Mouse (Mus musculus) stomach, postnatal 0 days (tissue): ENCODE results near the gene Ntm. TPM values are rescaled to one million over a fixed set of nuclear protein-coding genes. Genes with fewer than 3 reads are reported as not detected.

Experiments used
- ATAC-seq: fragments of 200-750 bp; cut with Nextera tagmentation; 2 replicates; pipeline ENCODE4 v1.8.0; 2017; ENCODE audit not compliant: low FRiP score, low TSS enrichment
- DNase-seq: peaks from one replicate; pipeline ENCODE4 v3.0.0-alpha.2; 2016; ENCODE audit warnings: low spot score
- H3K27ac ChIP-seq: fragments of 300-500 bp; sonication (generic); replicated peaks from 2 replicates; pipeline ENCODE4 v1.5.1; 2014; ENCODE audit warnings: mild to moderate bottlenecking, control low read depth
- H3K27me3 ChIP-seq: fragments of 300-500 bp; sonication (generic); 2 replicates; pipeline ENCODE4 v1.6.1; 2014; ENCODE audit warnings: low read length; ENCODE audit not compliant: control insufficient read depth, insufficient read depth
- H3K36me3 ChIP-seq: fragments of 300-500 bp; sonication (generic); 2 replicates; pipeline ENCODE4 v1.6.1; 2014; ENCODE audit warnings: low read length, mixed read lengths; ENCODE audit not compliant: control insufficient read depth, insufficient read depth
- H3K4me1 ChIP-seq: fragments of 300-500 bp; sonication (generic); replicated peaks from 2 replicates; pipeline ENCODE4 v1.6.1; 2014; ENCODE audit warnings: antibody characterized with exemption; ENCODE audit not compliant: control insufficient read depth, insufficient read depth
- H3K4me2 ChIP-seq: fragments of 300-500 bp; sonication (generic); replicated peaks from 2 replicates; pipeline ENCODE4 v1.6.1; 2014; ENCODE audit warnings: low read depth, mild to moderate bottlenecking, control low read depth, moderate library complexity
- H3K4me3 ChIP-seq: fragments of 300-500 bp; sonication (generic); 2 replicates; pipeline ENCODE4 v1.5.1; 2014; ENCODE audit warnings: low read depth, low read length, control low read depth
- H3K9ac ChIP-seq: fragments of 300-500 bp; sonication (generic); 2 replicates; pipeline ENCODE4 v1.6.1; 2014; ENCODE audit warnings: mild to moderate bottlenecking, low read length, control low read depth, mixed read lengths
- H3K9me3 ChIP-seq: fragments of 300-500 bp; sonication (generic); 2 replicates; pipeline ENCODE4 v1.6.1; 2016; ENCODE audit warnings: low read length; ENCODE audit not compliant: control insufficient read depth
- CTCF ChIP-seq: IDR thresholded peaks from 2 replicates; pipeline ENCODE4 v1.5.1; 2016; ENCODE audit warnings: antibody characterized with exemption, low read depth, mild to moderate bottlenecking, moderate library complexity
- EP300 ChIP-seq: optimal IDR thresholded peaks from 2 replicates; pipeline ENCODE3; 2016; ENCODE audit warnings: antibody characterized with exemption
- WGBS: fragments of 180-500 bp; shearing (Covaris S2); extraction: QIAGEN DNeasy Blood & Tissue Kit; methylation state at CpG from one replicate; pipeline ENCODE4 v1.1.7; 2014; 5-methylcytosine and 5-hydroxymethylcytosine counted together
- polyA plus RNA-seq: library from polyadenylated mRNA; unstranded; fragments of >200 nt; fragmentation: Nextera tagmentation; extraction: Ambion mirVana; gene quantifications from 2 replicates; pipeline ENCODE4 v1.2.1, GENCODE M21; 2015

Ntm gene
- polyA plus RNA-seq, 1 experiment from 2014 or later, result 5.9 TPM

GRCm38 (mm10) chr9:29410728-29411407, 552.1 kb downstream of the Ntm start:
- 50% methylated on average over 10 of the region's 10 CpGs for WGBS

GRCm38 (mm10) chr9:29410284-29410683, 552.7 kb downstream of the Ntm start:
- Histone ChIP-seq H3K27ac (no peak overlapping the region), H3K9me3 (no peaks in the 10 kb centered on the region), H3K4me1 (no peaks in the 10 kb centered on the region), H3K4me2 (no peak overlapping the region), H3K4me3 (no peak overlapping the region), H3K9ac (no peak overlapping the region), H3K36me3 (no peaks in the 10 kb centered on the region), H3K27me3 (no peaks in the 10 kb centered on the region; the same call in 1 of the 2 replicates)
- DNase-seq (no peak), ATAC-seq (no peak)
- TF ChIP-seq EP300 (no peak), CTCF (no peak)
- WGBS, result 76% methylated on average over 6 of the region's 6 CpGs

More at GRCm38 (mm10) chr9:29410728-29411407, 552.1 kb downstream of the Ntm start:
- peak overlapping the region; percentile 44; the same call in 1 of the 2 replicates for H3K4me3 ChIP-seq
- no peak overlapping the region for H3K9ac ChIP-seq
- ATAC-seq (no peak), DNase-seq (no peak)
- TF ChIP-seq EP300, result no peak
- no peak for TF ChIP-seq CTCF
- no peak overlapping the region for H3K27ac ChIP-seq
- H3K27me3 ChIP-seq, result no peaks in the 10 kb centered on the region; the same call in 1 of the 2 replicates
- H3K9me3 ChIP-seq, result no peaks in the 10 kb centered on the region
- H3K4me2 ChIP-seq, result peak overlapping the region; percentile 79
- H3K36me3 ChIP-seq, result no peaks in the 10 kb centered on the region
- H3K4me1 ChIP-seq, result no peaks in the 10 kb centered on the region

- no peak for ATAC-seq
- DNase-seq, result peak; percentile 57
- Histone ChIP-seq H3K27ac (no peak overlapping the region), H3K4me2 (no peak overlapping the region), H3K27me3 (no peaks in the 10 kb centered on the region; the same call in 1 of the 2 replicates), H3K4me1 (no peaks in the 10 kb centered on the region), H3K4me3 (no peak overlapping the region), H3K36me3 (no peaks in the 10 kb centered on the region), H3K9me3 (no peaks in the 10 kb centered on the region), H3K9ac (no peak overlapping the region)
- WGBS, result 61% methylated on average over 8 of the region's 8 CpGs
- TF ChIP-seq EP300 (no peak), CTCF (peak; percentile 86)
Measured at GRCm38 (mm10) chr9:29409216-29409907, 553.6 kb downstream of the Ntm start.

- no peak overlapping the region for H3K9ac ChIP-seq
- no peak overlapping the region for H3K4me3 ChIP-seq
- ATAC-seq, result 0 out of 2 replicates have a peak, but pooled peaks have one; percentile 49
- no peaks in the 10 kb centered on the region for H3K4me1 ChIP-seq
- TF ChIP-seq CTCF (peak; percentile 68), EP300 (no peak)
- H3K9me3 ChIP-seq, result no peaks in the 10 kb centered on the region
- no peaks in the 10 kb centered on the region for H3K36me3 ChIP-seq
- H3K27ac ChIP-seq, result no peak overlapping the region
- H3K4me2 ChIP-seq, result no peak overlapping the region
- DNase-seq, result peak; percentile 42
- no peaks in the 10 kb centered on the region; the same call in 1 of the 2 replicates for H3K27me3 ChIP-seq
Measured at GRCm38 (mm10) chr9:29407954-29408353, 555.0 kb downstream of the Ntm start.

- H3K27ac ChIP-seq, result no peak overlapping the region
- H3K4me3 ChIP-seq, result no peak overlapping the region
- no peaks in the 10 kb centered on the region for H3K4me1 ChIP-seq
- no peak for TF ChIP-seq CTCF
- TF ChIP-seq EP300, result no peak
- 91% methylated on average over 2 of the region's 2 CpGs for WGBS
- no peak for ATAC-seq
- H3K9ac ChIP-seq, result no peak overlapping the region
- H3K9me3 ChIP-seq, result no peaks in the 10 kb centered on the region
- no peak for DNase-seq
- no peaks in the 10 kb centered on the region for H3K36me3 ChIP-seq
- H3K4me2 ChIP-seq, result no peak overlapping the region
- H3K27me3 ChIP-seq, result no peaks in the 10 kb centered on the region; the same call in 1 of the 2 replicates
Measured at GRCm38 (mm10) chr9:29406973-29407372, 556.0 kb downstream of the Ntm start.

GRCm38 (mm10) chr9:29406046-29406445, 556.9 kb downstream of the Ntm start:
- Histone ChIP-seq H3K9me3 (no peaks in the 10 kb centered on the region), H3K4me2 (no peak overlapping the region), H3K4me1 (no peaks in the 10 kb centered on the region), H3K36me3 (no peaks in the 10 kb centered on the region), H3K9ac (no peak overlapping the region), H3K27ac (no peak overlapping the region), H3K27me3 (no peaks in the 10 kb centered on the region), H3K4me3 (no peak overlapping the region)
- DNase-seq (no peak), ATAC-seq (no peak)
- 58% methylated on average over 1 of the region's 1 CpGs for WGBS
- TF ChIP-seq EP300 (no peak), CTCF (no peak)
